Mouse (Mus musculus): ENCODE data around the gene Camk1d. TPM values are rescaled to one million over a fixed set of nuclear protein-coding genes. Genes with fewer than 3 reads are reported as not detected.

The Camk1d gene
- polyA plus RNA-seq, 1 experiment = 58.0 TPM

- H3K27ac ChIP-seq (ENCODE audit: insufficient read depth, low read depth, low read length) = no peak overlapping the region
- WGBS = 96% methylated on average over 3 of the region's 3 CpGs
- no peaks in the 10 kb centered on the region for H3K4me1 ChIP-seq (ENCODE audit: control insufficient read depth, insufficient read depth, low read length)
- H3K4me3 ChIP-seq (ENCODE audit: insufficient read depth, low read depth, low read length) = no peak overlapping the region
- TF ChIP-seq POLR2A (IDR thresholded peaks at IDR 0.05; ENCODE audit: insufficient read depth, low read depth, low read length) = no peak
Measured at GRCm38 (mm10) chr2:5319138-5319537, 395.2 kb downstream of the Camk1d start.

GRCm38 (mm10) chr2:5316763-5317162 lies 397.6 kb downstream of the Camk1d start:
- WGBS = 86% methylated on average over 5 of the region's 5 CpGs
- TF ChIP-seq POLR2A (IDR thresholded peaks at IDR 0.05; ENCODE audit: insufficient read depth, low read depth, low read length) (no peak), CTCF (IDR thresholded peaks at IDR 0.05; ENCODE audit: insufficient read depth, low read depth, low read length) (no peak)
- Histone ChIP-seq H3K4me3 (ENCODE audit: insufficient read depth, low read depth, low read length) (no peak overlapping the region), H3K4me1 (ENCODE audit: control insufficient read depth, insufficient read depth, low read length) (no peaks in the 10 kb centered on the region), H3K27ac (ENCODE audit: insufficient read depth, low read depth, low read length) (no peak overlapping the region)

GRCm38 (mm10) chr2:5316217-5316616 lies 398.1 kb downstream of the Camk1d start:
- H3K27ac ChIP-seq (ENCODE audit: insufficient read depth, low read depth, low read length) = no peak overlapping the region
- TF ChIP-seq POLR2A (IDR thresholded peaks at IDR 0.05; ENCODE audit: insufficient read depth, low read depth, low read length) (no peak), CTCF (IDR thresholded peaks at IDR 0.05; ENCODE audit: insufficient read depth, low read depth, low read length) (no peak)
- WGBS = 95% methylated on average over 4 of the region's 4 CpGs
- no peak overlapping the region for H3K4me3 ChIP-seq (ENCODE audit: insufficient read depth, low read depth, low read length)
- H3K4me1 ChIP-seq (ENCODE audit: control insufficient read depth, insufficient read depth, low read length) = no peaks in the 10 kb centered on the region

- TF ChIP-seq CTCF (IDR thresholded peaks at IDR 0.05; ENCODE audit: insufficient read depth, low read depth, low read length) (no peak), POLR2A (IDR thresholded peaks at IDR 0.05; ENCODE audit: insufficient read depth, low read depth, low read length) (no peak)
- Histone ChIP-seq H3K4me1 (ENCODE audit: control insufficient read depth, insufficient read depth, low read length) (no peaks in the 10 kb centered on the region), H3K27ac (ENCODE audit: insufficient read depth, low read depth, low read length) (no peak overlapping the region), H3K4me3 (ENCODE audit: insufficient read depth, low read depth, low read length) (no peak overlapping the region)
- WGBS = 81% methylated on average over 8 of the region's 8 CpGs
Measured at GRCm38 (mm10) chr2:5315291-5315828, 399.0 kb downstream of the Camk1d start.

GRCm38 (mm10) chr2:5314530-5315166 lies 399.7 kb downstream of the Camk1d start:
- Histone ChIP-seq H3K27ac (ENCODE audit: insufficient read depth, low read depth, low read length) (no peak overlapping the region), H3K4me3 (ENCODE audit: insufficient read depth, low read depth, low read length) (no peak overlapping the region), H3K4me1 (ENCODE audit: control insufficient read depth, insufficient read depth, low read length) (no peaks in the 10 kb centered on the region)
- TF ChIP-seq CTCF (IDR thresholded peaks at IDR 0.05; ENCODE audit: insufficient read depth, low read depth, low read length) (no peak), POLR2A (IDR thresholded peaks at IDR 0.05; ENCODE audit: insufficient read depth, low read depth, low read length) (no peak)
- 55% methylated on average over 9 of the region's 9 CpGs for WGBS

GRCm38 (mm10) chr2:5305156-5305555 lies 409.2 kb downstream of the Camk1d start:
- Histone ChIP-seq H3K27ac (ENCODE audit: insufficient read depth, low read depth, low read length) (no peak overlapping the region), H3K4me3 (ENCODE audit: insufficient read depth, low read depth, low read length) (no peak overlapping the region), H3K4me1 (ENCODE audit: control insufficient read depth, insufficient read depth, low read length) (no peaks in the 10 kb centered on the region)
- TF ChIP-seq POLR2A (IDR thresholded peaks at IDR 0.05; ENCODE audit: insufficient read depth, low read depth, low read length) = no peak
- no peak for TF ChIP-seq CTCF (IDR thresholded peaks at IDR 0.05; ENCODE audit: insufficient read depth, low read depth, low read length)
- 88% methylated on average over 3 of the region's 3 CpGs for WGBS

- 70% methylated on average over 12 of the region's 12 CpGs for whole genome bisulfite sequencing
- Histone ChIP-seq H3K4me1 (ENCODE audit: control insufficient read depth, insufficient read depth, low read length) (no peaks in the 10 kb centered on the region), H3K4me3 (ENCODE audit: insufficient read depth, low read depth, low read length) (no peak overlapping the region), H3K27ac (ENCODE audit: insufficient read depth, low read depth, low read length) (no peak overlapping the region)
- no peak for TF ChIP-seq CTCF (IDR thresholded peaks at IDR 0.05; ENCODE audit: insufficient read depth, low read depth, low read length)
- TF ChIP-seq POLR2A (IDR thresholded peaks at IDR 0.05; ENCODE audit: insufficient read depth, low read depth, low read length) = no peak
Measured at GRCm38 (mm10) chr2:5304451-5304850, 409.9 kb downstream of the Camk1d start.

GRCm38 (mm10) chr2:5301286-5301685 lies 413.0 kb downstream of the Camk1d start:
- TF ChIP-seq CTCF (IDR thresholded peaks at IDR 0.05; ENCODE audit: insufficient read depth, low read depth, low read length) (no peak), POLR2A (IDR thresholded peaks at IDR 0.05; ENCODE audit: insufficient read depth, low read depth, low read length) (no peak)
- no peak overlapping the region for H3K4me3 ChIP-seq (ENCODE audit: insufficient read depth, low read depth, low read length)
- H3K4me1 ChIP-seq (ENCODE audit: control insufficient read depth, insufficient read depth, low read length) = no peaks in the 10 kb centered on the region
- H3K27ac ChIP-seq (ENCODE audit: insufficient read depth, low read depth, low read length) = no peak overlapping the region
- WGBS = 90% methylated on average over 12 of the region's 12 CpGs

GRCm38 (mm10) chr2:5298071-5298470 lies 416.2 kb downstream of the Camk1d start:
- Histone ChIP-seq H3K27ac (ENCODE audit: insufficient read depth, low read depth, low read length) (no peak overlapping the region), H3K4me3 (ENCODE audit: insufficient read depth, low read depth, low read length) (no peak overlapping the region), H3K4me1 (ENCODE audit: control insufficient read depth, insufficient read depth, low read length) (no peaks in the 10 kb centered on the region)
- TF ChIP-seq POLR2A (IDR thresholded peaks at IDR 0.05; ENCODE audit: insufficient read depth, low read depth, low read length) (no peak), CTCF (IDR thresholded peaks at IDR 0.05; ENCODE audit: insufficient read depth, low read depth, low read length) (no peak)
- WGBS = 71% methylated on average over 10 of the region's 10 CpGs
